Mouse (Mus musculus) kidney, postnatal 36 days (tissue): ENCODE measurements at regions not wholly inside any gene's neighbourhood (a gene's known extent, or its start where the extent isn't known, plus 50 kb on each side); places are given as distances from the start of the nearest gene placed in this dataset.

ENCODE experiments used
- DNase-seq, 2 experiments: peaks; one replicate each; pipeline ENCODE4 v3.0.0; 2021 to 2022; ENCODE audit warnings: mixed read lengths in 2 of 2

GRCm38 (mm10) chr1:77080767-77081166 lies 434.1 kb downstream of the Epha4 start:
- DNase-seq = no peak

DNA sequence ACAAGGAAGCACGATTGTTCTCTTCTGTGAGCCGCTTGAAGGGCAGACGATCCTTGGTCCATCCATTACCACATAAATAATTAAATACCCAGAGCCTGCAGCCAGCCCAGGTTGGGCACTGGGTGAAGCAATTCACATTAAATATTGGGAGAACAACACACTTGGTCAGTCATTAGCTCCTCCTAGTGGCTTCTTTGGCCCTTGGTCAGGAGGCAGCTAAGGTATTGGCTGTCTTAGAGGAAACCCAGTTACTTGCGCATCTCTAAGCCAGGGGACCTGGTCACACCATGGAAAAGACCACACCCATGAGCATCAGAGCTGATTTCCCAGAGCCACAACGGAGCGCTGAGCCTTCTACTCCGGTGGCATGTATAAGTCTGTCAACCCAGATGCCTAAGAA lies 433.2 kb downstream of the Epha4 start:
- peak; percentile 42 to 58 for DNase-seq

DNA sequence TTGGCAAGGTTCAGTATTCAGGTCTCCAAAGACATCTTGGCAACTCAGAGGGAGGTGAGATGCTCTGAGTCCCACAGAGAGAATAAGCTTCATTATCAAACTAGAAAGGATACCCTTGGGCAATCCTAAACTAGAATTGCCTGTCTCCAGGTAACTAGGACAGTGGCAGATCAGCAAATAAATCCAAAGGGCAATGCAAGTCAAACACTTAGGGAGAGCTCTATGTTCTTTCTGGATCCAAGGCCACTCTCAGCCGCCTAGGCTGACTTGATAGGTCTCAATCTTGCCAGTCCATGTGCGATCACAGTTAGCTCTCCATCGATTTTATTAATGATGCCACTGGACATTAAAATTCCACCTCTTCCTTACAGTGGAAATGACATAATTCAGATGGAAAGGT lies 432.5 kb downstream of the Epha4 start:
- DNase-seq = no peak

GRCm38 (mm10) chr1:77093551-77093950 lies 421.3 kb downstream of the Epha4 start:
- no peak for DNase-seq

DNA sequence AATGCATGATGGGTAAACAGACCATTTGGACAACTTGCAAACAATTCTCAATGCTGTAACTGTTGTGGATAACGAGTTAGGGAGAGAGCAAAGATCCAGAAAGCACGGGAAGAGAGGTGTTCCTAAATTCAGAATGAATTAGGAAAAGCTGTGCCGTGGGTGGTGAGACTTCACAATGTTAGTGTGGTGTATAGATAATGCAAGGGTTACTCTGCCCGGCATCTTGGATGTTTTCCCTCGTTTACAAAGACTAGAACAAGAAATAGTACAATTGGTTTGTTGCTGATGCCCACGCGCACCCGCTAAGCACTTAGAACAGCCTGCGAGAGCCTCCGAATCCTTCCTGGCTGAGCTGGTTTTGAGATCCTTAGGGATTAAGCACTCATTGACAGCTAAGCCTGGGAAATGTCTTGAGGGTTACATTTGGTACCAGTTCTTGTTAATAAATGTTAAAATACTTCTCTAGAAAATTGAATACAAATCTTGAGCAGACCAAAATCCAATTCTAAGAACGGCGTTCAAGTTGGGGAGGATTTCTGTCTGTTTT lies 413.1 kb downstream of the Epha4 start:
- DNase-seq = no peak

DNA sequence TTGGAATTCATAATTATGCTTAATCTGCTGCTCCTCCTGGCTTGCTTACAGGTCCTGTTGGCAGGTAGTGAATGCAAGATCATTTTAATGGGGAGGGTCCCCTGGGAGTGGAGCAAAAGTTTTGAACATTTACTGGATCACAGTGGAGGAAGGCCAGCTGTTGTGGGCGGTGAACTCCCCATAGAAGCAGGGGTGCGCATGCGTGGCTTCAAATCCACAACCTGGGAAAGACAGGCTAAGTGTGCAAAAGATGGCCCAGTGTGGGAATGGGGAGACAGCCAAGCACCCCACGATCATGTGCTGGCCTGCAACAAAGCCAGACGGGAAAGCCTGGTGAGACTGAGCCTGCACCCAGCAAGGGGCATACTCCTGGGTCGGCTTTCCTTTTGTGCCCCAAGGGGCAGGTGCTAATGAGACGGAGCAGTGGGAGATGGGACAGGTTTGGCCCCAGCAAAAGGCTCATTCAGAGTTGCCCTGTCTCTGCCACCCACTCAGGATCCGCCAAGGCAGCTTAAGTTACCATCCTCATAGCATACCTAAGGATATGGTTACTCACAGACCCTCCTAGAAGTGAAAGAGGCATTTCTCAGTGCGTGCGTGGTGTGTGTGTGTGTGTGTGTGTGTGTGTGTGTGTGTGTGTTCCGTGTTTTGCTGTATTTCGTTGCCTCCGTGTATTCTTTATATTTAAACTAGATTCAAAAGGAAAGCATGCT lies 412.3 kb downstream of the Epha4 start:
- DNase-seq = peak in 1 of 2 experiments; percentile 5

GRCm38 (mm10) chr1:77109861-77110785 lies 404.8 kb downstream of the Epha4 start:
- DNase-seq = peak; percentile 73 to 76

DNA sequence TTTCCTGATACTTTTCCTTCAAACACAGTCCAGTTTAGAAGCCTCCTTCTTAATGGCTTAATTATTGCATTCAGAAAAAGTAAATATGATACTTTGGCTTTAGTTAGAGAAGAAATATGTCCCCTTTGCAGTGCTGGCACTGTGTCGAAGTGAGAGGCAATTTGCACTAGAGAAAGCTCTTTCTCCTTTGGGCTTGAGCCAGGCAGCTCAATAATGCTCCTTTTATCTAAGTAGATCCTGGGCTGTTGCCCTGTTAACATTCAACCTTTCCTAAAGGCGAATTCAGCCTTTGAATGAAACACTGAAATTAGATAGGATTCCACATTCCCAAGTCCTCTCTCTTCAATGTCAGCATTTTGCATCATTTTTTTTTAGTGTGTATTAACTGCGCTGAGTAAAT lies 386.5 kb downstream of the Epha4 start:
- no peak for DNase-seq

DNA sequence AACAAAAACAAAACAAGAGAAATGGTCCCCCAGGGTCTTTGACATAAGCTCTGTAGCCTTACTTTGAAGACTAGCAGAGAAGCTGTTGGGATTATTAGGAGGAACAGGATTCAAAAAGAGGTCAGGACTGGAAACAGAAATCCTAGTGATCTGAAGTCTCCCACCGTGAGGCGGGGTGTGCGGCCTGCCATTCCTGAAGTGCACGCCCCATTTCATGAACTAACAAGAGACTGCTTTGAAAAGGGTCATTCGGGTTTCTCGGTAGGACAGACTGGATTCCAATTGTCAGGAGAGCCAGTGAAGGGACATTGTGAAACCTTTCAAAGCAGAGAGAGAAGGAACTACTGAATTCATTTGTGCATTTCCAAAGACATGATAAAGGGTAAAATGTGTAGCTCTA lies 377.2 kb downstream of the Epha4 start:
- DNase-seq = no peak

GRCm38 (mm10) chr1:77140906-77141305 lies 374.0 kb downstream of the Epha4 start:
- DNase-seq = peak in 1 of 2 experiments; percentile 4

DNA sequence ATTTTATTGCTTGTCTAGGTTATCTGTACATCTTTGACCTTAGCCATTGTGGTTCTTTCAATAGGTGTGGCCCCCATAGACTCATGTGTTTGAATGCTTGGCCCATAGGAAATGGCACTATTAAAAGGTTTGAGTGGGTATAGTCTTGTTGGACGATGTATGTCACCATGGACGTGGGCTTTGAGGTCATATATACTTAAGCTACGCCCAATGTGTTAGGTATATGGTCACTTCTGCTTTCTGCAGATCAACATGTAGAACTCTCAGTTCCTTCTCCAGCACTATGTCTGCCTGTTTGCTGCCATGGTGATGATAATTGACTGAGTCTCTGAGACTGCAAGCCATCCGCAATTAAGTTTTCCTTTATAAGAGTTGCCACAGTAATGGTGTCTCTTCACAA lies 366.8 kb downstream of the Epha4 start:
- no peak for DNase-seq

DNA sequence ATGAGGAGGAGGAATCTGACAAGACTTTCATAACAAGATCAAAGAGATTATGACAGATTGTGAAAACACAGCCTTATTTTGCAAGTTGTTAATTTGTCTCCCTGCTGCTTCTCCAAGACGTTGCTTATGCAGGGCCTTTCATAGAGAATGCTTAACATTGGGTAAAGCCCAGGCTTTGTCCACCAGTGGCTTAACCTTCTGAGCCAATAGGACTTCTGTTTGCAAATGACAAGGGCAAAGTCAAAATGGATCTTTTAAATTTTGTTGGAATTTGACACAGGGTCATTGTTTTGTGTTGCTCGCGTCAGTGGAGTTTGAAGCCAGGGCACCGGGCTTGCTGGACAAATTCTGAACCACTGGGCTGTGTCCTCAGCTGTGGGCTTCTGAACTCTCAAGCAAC lies 346.6 kb downstream of the Epha4 start:
- DNase-seq = peak; percentile 3 to 11

- DNase-seq = no peak
These were observed 342.4 kb downstream of the Epha4 start for GRCm38 (mm10) chr1:77172463-77172862.

DNA sequence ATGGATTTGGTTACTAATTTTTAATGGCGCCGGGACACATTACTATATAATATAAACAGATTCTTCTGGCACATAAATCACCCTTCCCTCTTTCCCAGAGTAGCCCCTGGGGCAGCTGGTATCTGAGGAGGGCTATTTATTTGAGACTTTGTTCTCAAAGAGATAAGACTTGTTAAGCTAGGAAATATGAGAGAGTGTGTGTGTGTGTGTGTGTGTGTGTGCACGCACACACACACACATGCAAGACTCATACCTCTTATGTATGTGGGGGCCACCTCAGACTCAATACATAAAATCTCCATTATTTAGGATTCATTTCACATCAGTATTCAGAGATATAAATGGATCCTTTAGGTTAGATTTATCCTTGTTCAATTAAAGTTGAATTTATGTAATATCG lies 340.1 kb downstream of the Epha4 start:
- DNase-seq = no peak

DNA sequence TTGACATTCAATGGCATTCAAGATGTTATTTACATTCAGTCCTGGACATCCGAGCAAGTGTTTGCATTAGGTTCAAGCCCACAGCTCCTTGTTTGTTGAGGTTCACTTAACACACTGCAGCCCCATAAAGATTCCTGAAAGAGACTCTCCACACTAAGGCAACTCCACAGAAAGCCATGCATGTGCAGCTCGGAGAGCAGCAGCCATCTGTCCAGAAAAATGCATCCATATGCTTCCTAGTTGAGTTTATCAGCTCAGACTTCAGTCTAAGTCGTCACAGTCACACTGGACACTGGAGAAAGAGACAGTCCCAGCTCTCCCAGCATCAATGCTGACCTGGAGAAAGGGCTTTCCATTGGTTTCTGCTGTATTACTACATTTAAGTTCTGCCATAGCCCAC lies 339.7 kb downstream of the Epha4 start:
- DNase-seq = no peak

DNA sequence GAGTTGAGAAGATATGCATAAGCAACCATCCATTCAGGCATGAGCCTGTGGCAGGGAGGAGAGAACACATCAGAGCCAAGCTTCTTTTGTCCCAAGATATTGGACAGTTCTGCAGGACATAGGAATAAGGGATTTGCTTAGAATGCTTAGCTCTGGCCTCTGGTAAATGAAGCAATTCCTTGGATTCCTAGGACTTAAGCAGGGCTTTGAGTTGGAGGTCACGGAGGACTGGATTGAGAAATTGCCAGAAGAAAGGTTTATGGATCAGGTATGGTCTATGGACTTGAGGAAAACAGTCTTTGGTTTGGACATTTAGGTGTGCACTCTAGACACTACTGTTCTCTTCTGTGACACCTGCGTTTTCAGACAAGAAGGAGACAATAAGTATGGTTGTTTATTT lies 338.4 kb downstream of the Epha4 start:
- no peak for DNase-seq

DNA sequence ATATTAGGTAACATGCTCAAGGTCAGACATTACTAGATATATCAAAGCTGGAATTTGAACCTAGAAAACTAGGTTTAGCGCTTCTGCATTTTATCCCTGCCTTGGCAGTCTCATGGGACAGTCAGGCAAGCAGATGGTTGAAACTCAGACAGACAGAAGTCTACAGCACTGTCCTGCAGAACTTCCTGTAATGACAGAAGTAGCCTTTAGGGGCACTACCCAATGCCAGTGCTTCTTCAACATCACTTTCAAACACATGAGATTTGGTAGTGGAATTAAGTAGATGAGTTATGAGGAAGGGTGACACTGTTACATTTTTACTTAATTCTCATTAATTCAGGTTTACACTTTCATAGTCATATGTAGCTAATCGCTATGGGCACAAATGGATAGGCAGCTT lies 330.9 kb downstream of the Epha4 start:
- no peak for DNase-seq

- no peak for DNase-seq
These were observed 324.7 kb downstream of the Epha4 start for GRCm38 (mm10) chr1:77190141-77190540.

DNA sequence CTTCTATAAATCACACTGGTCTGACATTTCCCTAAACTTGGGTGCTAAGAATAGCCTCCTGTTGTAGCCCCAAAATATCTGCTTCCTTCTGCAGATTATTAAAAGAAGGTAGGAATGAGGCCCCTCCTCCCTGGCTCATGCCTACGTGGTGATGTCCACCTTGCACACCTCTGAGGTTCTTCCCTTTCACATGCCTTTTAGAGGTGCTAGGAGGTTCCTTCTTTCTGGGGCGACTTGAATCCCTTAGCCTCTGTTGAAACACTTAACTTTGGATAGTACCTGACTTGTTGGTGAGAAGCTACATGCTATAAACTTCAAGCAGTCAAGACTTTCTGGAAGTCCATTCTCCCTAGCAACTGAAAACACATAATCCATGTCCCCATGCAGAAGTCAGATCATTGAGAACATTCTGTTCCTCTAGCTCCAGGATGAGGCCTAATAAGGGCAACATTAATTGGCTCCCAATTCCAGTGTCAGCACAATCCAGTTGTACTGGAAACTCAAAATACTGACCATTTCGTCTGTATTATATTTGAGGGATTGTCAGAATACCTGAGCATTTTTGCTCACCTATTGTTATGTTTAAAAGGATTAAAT lies 313.5 kb downstream of the Epha4 start:
- DNase-seq = peak; percentile 39 to 45

DNA sequence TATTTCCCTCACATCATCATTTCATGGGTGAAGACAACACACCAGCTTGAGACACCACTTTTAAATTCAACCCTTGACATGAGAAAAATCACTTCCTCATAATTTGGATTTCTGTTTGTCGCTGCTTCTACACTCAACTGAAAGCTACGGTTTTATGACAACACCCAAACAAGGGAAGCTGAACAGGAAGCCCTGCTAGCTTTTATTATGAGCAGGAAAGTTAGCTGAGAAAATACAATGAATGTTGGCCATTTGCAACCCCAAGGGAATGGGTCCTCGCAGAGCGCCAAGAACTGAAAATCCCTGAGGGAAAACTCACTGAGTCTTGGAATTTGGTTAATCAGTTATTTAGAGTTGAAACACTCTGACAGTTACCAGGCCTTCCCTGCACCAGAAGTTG lies 311.9 kb downstream of the Epha4 start:
- peak; percentile 57 to 69 for DNase-seq

- DNase-seq = peak in 1 of 2 experiments; percentile 83
These were observed 308.4 kb downstream of the Epha4 start for GRCm38 (mm10) chr1:77206535-77206934.

- DNase-seq = no peak
These were observed 305.5 kb downstream of the Epha4 start for GRCm38 (mm10) chr1:77209395-77209794.

DNA sequence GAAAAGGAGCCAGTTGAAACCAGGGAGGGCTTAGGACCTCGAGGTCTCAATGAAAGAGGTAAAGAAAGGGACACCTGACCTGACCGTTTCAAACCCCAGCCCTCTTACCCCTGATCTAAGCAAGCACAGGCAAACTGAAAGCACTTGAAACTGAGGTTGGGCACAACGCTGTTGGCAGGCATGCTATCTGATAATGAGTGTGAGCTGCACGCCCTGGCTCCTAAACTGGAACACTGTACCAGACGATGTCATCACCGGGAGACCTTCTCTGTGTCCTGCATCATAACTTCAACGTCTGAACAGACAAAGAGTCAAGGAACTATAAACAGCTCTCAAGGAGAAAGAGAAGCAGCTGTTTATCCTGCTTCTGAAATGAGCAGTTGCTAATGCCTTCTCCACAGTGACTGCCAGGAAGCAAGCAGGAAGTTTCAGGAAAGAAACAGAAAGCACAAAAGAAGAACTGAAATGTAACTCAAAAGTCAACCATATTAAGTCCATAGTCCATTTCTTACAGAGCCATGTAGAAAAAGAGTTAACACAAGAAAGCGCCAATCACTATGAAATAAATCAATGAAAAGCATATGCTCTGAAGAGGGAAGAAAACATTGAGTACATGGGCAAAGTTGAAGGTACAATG lies 301.3 kb downstream of the Epha4 start:
- no peak for DNase-seq
